Mouse (Mus musculus) spleen, adult 10 weeks (tissue): Measurements from ENCODE around the gene Scgb1b12. TPM values are rescaled to one million over a fixed set of nuclear protein-coding genes. Genes with fewer than 3 reads are reported as not detected.

Source experiments
- polyA plus RNA-seq: library from polyadenylated mRNA; stranded (reverse); fragments of 350-450 nt; fragmentation: Illumina TruSeq; extraction: RNeasy Lipid Tissue Mini Kit (QIAGEN cat#74804); gene quantifications from one replicate; pipeline ENCODE4 v1.2.3, GENCODE M21; 2015; ENCODE audit warnings: low replicate concordance; ENCODE audit not compliant: insufficient read depth

The Scgb1b12 gene
- not detected for polyA plus RNA-seq

DNA sequence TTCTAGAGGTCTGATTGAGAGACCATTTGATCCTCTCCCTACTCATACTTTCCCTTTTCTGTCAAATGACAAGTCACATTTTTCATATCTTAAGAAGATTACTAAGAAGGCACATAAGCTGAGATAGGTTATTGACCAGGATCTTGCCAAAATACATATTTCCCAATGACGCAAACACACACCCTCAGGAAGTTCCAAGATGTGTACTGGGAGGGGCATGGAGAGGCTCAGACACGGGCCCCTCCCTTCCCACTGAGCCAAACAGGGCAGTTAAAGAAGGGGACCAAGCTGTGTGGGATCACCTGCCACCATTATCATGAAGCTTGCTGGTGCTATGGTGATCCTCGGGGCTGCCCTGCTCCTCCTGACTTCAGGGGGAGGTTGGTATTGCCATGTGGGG is at the start of gene Scgb1b12:
Gene Scgb1b12 (plus strand): TSS at position 301 of the 400 bp plus-strand sequence.

DNA sequence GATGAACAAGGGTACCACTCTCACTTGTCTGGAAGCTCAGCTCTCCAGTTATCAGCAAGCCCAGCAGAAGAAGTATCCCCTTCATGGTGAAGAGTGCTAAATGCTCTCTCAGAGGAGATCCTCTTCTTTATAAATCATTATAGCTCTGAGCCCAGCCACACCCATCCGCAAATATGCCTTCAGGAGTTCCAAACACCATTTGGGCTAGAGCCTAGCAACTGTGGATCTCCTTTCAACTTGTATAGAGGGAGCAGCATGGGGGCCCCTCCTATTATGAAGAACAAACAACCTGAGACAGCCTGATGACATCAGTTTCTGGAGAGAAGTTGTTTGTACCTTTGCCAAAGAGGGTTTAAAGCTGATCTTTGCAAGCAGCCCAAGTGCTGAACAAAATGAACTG is 6.8 kb upstream of the Scgb1b12 start, which contains the start of gene Scgb2b12:
Gene Scgb2b12 (minus strand): TSS at position 101 of the 400 bp plus-strand sequence.

Other genes with a start within 250 kb of the Scgb1b12 start
- gene Scgb1b10, start 233.3 kb upstream of the Scgb1b12 start, polyA plus RNA-seq = not detected
- gene Scgb2b11, start 123.0 kb upstream of the Scgb1b12 start, polyA plus RNA-seq = not detected
- gene Scgb1b11, start 111.3 kb upstream of the Scgb1b12 start, polyA plus RNA-seq = not detected
- gene Scgb2b12, start 6.9 kb upstream of the Scgb1b12 start, polyA plus RNA-seq = not detected
- gene Scgb1b29, start 107.4 kb downstream of the Scgb1b12 start, polyA plus RNA-seq = not detected